Mouse (Mus musculus) fat pad, adult 2 months (tissue): ENCODE results near the gene Srrd.

Source experiments
- DNase-seq: peaks from one replicate; pipeline ENCODE4 v3.0.0-alpha.2; 2011; ENCODE audit warnings: low read depth, low spot score; ENCODE audit errors: extremely low read depth

Srrd gene

DNA sequence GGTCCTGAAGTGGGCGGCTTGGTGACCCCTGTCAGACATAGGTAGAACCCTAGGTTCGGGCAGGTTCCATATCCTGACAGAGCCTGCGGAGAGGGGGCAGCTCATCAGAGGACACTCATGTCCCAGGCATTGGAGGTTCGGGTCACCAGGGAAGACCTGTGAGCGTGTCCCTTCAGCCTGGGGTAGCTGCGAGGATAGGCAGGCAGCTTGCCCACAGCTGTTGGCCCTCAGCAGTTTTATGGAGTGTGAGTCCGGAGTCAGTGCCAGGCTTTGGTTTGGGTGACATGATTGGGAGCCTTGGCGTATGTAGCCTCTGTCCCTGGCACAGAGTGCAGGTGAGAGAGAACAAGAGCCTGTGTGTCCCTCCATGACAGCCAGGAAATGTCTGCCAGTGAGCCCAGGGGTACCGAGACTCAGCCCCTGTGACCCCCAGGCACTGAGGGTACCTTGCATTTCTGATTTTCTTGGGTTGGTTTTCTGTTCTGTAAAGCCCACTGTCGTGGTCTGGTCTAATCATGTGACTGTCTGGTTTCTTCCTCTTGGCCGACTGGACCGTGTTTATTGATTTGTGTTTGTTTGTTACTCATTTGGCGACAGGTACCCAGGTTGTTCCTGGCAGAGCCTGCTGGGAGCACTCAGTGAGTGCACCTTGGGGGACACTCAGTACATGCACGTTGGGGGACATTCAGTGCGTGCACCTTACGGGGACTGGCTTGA lies 52.9 kb downstream of the Srrd start:
- DNase-seq = no peak

DNA sequence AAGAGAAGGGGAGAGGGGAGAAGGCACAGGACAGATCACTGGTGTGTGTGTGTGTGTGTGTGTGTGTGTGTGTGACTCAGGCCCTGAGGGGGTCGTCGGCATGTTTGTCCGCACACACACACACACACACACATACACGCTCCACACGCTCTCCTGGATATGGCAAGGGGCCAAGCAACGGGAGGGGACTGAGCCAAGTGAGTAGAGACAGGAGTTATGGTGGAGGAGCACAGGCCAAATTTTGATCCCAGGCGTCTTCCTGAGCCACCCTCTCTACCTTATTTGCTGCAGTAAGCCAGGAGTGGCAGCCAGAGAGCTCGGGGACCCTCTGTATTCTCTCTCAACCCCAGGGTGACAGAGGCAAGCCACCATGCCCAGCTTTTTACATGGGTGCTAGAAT lies 53.6 kb downstream of the Srrd start:
- DNase-seq = no peak

DNA sequence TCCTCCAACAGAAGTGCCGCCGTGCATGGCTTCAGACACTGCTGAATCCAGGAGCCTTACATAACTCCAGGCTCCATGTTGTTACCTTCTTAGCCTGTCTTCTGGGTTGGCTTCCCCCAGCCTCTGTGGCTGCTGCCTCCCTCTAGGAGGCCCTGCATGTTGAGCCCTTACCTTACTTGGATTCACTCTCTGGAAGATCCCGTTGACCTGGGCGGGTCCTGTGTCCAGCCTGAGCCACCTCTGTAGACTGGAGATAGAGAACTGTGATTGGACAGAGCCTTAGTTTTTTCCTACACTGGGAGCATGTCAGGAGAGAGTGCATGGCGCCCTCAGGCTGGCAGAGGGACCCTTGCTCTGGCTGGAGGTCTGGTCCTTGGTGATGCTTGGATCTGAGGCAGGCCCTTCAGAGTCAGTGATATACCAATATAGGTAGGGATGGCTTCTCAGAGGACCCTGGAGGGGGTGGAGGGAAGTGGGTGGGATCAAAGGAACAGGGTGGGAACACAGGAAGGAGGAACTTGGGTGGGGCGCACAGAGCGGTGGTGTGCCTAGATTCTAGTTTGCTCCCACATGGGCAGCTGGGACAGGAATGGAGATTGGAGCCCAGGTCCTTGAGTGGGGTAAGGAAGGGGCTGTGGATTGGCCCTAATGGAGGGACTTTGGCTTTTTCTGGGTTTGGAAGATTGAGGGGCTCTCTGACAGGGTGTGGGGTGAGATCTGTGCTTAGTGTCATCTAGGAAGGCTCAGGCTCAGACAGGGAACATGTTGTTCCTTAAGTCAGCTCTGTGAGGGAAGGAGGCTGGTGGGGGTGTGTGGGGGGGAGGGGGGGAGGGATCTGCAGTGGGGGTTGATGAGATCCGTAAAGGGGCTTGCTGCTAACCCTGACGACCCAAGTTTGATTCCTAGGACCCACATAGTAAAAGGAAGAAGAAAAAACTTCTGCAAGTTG lies 54.4 kb downstream of the Srrd start:
- DNase-seq = no peak

DNA sequence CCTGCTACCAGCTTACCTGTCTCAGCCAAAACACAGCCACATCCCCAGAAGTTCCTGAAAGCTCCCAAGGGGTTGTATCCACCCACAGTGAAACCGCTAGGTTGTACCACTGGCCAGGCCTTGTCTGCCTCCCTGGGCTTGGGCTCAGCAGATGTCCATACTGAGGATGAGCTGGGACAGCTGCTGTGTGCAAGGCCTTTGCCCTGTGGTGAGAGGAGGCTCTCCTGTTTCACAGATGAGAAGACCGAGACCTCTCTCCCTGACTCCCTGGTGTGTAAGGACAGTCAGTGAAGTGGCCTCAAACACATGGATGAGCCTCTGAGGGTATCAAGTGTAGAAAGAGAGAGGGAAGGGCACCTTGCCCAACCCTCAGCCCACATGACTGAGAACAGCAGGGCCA lies 55.2 kb downstream of the Srrd start:
- DNase-seq = no peak
